Mouse (Mus musculus): ENCODE data around the gene Trmt112. TPM values are rescaled to one million over a fixed set of nuclear protein-coding genes. Genes with fewer than 3 reads are reported as not detected.

The Trmt112 gene
- polyA plus RNA-seq, 1 experiment from 2014 or later: 95.3 TPM

- H3K4me3 ChIP-seq (ENCODE audit: low read depth, low read length): peak within 1 kb of the TSS; percentile 69
- peak within 1 kb of the TSS; percentile 79 for H3K9ac ChIP-seq (ENCODE audit: low read depth, low read length)
- peak; percentile 94 for ATAC-seq
- 1% methylated on average over 62 of the region's 66 CpGs for WGBS
- H3K27me3 ChIP-seq (ENCODE audit: control insufficient read depth, insufficient read depth, low read depth, low read length): peaks cover 36% of the 10 kb centered on the region
- peaks cover 20% of the 10 kb centered on the region for H3K4me1 ChIP-seq (ENCODE audit: control insufficient read depth, insufficient read depth, low read length)
- H3K4me2 ChIP-seq (ENCODE audit: low read length): peak within 1 kb of the TSS; percentile 90
- peak within 1 kb of the TSS; percentile 83 for H3K27ac ChIP-seq (ENCODE audit: low read length)
- H3K9me3 ChIP-seq (replicated peaks; ENCODE audit: control insufficient read depth, low read length, poor library complexity, severe bottlenecking): no peaks in the 10 kb centered on the region
- no peaks in the 10 kb centered on the region for H3K36me3 ChIP-seq (ENCODE audit: control insufficient read depth, insufficient read depth, low read length)
Observed at GRCm38 (mm10) chr19:6921647-6922567, 12.4 kb downstream of the Trmt112 start, which contains the start of gene Esrra. Gene Esrra (minus strand): TSS chr19:6921813.

- no peaks in the 10 kb centered on the region for H3K9me3 ChIP-seq (replicated peaks; ENCODE audit: control insufficient read depth, low read length, poor library complexity, severe bottlenecking)
- H3K4me1 ChIP-seq (ENCODE audit: control insufficient read depth, insufficient read depth, low read length): peaks cover 20% of the 10 kb centered on the region
- H3K27ac ChIP-seq (ENCODE audit: low read length): no peak overlapping the region
- ATAC-seq: no peak
- no peak overlapping the region for H3K9ac ChIP-seq (ENCODE audit: low read depth, low read length)
- peaks cover 47% of the 10 kb centered on the region for H3K27me3 ChIP-seq (ENCODE audit: control insufficient read depth, insufficient read depth, low read depth, low read length)
- WGBS: 68% methylated on average over 6 of the region's 6 CpGs
- H3K36me3 ChIP-seq (ENCODE audit: control insufficient read depth, insufficient read depth, low read length): no peaks in the 10 kb centered on the region
- H3K4me2 ChIP-seq (ENCODE audit: low read length): peak overlapping the region; percentile 90
- H3K4me3 ChIP-seq (ENCODE audit: low read depth, low read length): peak overlapping the region; percentile 69
Observed at GRCm38 (mm10) chr19:6922901-6923735, 13.6 kb downstream of the Trmt112 start.

GRCm38 (mm10) chr19:6924461-6925306 is 15.2 kb downstream of the Trmt112 start:
- Histone ChIP-seq H3K9me3 (replicated peaks; ENCODE audit: control insufficient read depth, low read length, poor library complexity, severe bottlenecking) (no peaks in the 10 kb centered on the region), H3K4me3 (ENCODE audit: low read depth, low read length) (no peak overlapping the region), H3K4me2 (ENCODE audit: low read length) (no peak overlapping the region; the same call in 1 of the 2 replicates), H3K27ac (ENCODE audit: low read length) (no peak overlapping the region), H3K36me3 (ENCODE audit: control insufficient read depth, insufficient read depth, low read length) (no peaks in the 10 kb centered on the region), H3K9ac (ENCODE audit: low read depth, low read length) (no peak overlapping the region), H3K27me3 (ENCODE audit: control insufficient read depth, insufficient read depth, low read depth, low read length) (peaks cover 54% of the 10 kb centered on the region), H3K4me1 (ENCODE audit: control insufficient read depth, insufficient read depth, low read length) (peaks cover 19% of the 10 kb centered on the region)
- ATAC-seq: no peak
- WGBS: 4% methylated on average over 39 of the region's 39 CpGs

GRCm38 (mm10) chr19:6925307-6925573 is 15.7 kb downstream of the Trmt112 start, which contains the start of gene Catsperz:
Gene Catsperz (minus strand): TSS chr19:6925380.
- Histone ChIP-seq H3K9me3 (replicated peaks; ENCODE audit: control insufficient read depth, low read length, poor library complexity, severe bottlenecking) (no peaks in the 10 kb centered on the region), H3K4me3 (ENCODE audit: low read depth, low read length) (no peak within 1 kb of the TSS), H3K27ac (ENCODE audit: low read length) (no peak within 1 kb of the TSS), H3K36me3 (ENCODE audit: control insufficient read depth, insufficient read depth, low read length) (no peaks in the 10 kb centered on the region), H3K4me1 (ENCODE audit: control insufficient read depth, insufficient read depth, low read length) (peaks cover 14% of the 10 kb centered on the region), H3K9ac (ENCODE audit: low read depth, low read length) (no peak within 1 kb of the TSS), H3K27me3 (ENCODE audit: control insufficient read depth, insufficient read depth, low read depth, low read length) (peaks cover 58% of the 10 kb centered on the region), H3K4me2 (ENCODE audit: low read length) (no peak within 1 kb of the TSS; the same call in 1 of the 2 replicates)
- no peak for ATAC-seq
- WGBS: 5% methylated on average over 9 of the region's 9 CpGs

GRCm38 (mm10) chr19:6925611-6926329 is 16.3 kb downstream of the Trmt112 start:
- Histone ChIP-seq H3K27me3 (ENCODE audit: control insufficient read depth, insufficient read depth, low read depth, low read length) (peaks cover 58% of the 10 kb centered on the region), H3K9me3 (replicated peaks; ENCODE audit: control insufficient read depth, low read length, poor library complexity, severe bottlenecking) (no peaks in the 10 kb centered on the region), H3K9ac (ENCODE audit: low read depth, low read length) (no peak overlapping the region), H3K36me3 (ENCODE audit: control insufficient read depth, insufficient read depth, low read length) (no peaks in the 10 kb centered on the region), H3K4me3 (ENCODE audit: low read depth, low read length) (no peak overlapping the region), H3K4me1 (ENCODE audit: control insufficient read depth, insufficient read depth, low read length) (peaks cover 8% of the 10 kb centered on the region), H3K4me2 (ENCODE audit: low read length) (no peak overlapping the region), H3K27ac (ENCODE audit: low read length) (no peak overlapping the region)
- no peak for ATAC-seq
- WGBS: 7% methylated on average over 40 of the region's 40 CpGs

GRCm38 (mm10) chr19:6926559-6927255 is 17.2 kb downstream of the Trmt112 start:
- peaks cover 6% of the 10 kb centered on the region; the same call in 1 of the 2 replicates for H3K4me1 ChIP-seq (ENCODE audit: control insufficient read depth, insufficient read depth, low read length)
- no peak overlapping the region for H3K27ac ChIP-seq (ENCODE audit: low read length)
- peak overlapping the region; percentile 41 for H3K4me2 ChIP-seq (ENCODE audit: low read length)
- H3K27me3 ChIP-seq (ENCODE audit: control insufficient read depth, insufficient read depth, low read depth, low read length): peaks cover 66% of the 10 kb centered on the region
- H3K9ac ChIP-seq (ENCODE audit: low read depth, low read length): no peak overlapping the region
- no peak for ATAC-seq
- peak overlapping the region; percentile 17; the same call in 1 of the 2 replicates for H3K4me3 ChIP-seq (ENCODE audit: low read depth, low read length)
- no peaks in the 10 kb centered on the region for H3K9me3 ChIP-seq (replicated peaks; ENCODE audit: control insufficient read depth, low read length, poor library complexity, severe bottlenecking)
- no peaks in the 10 kb centered on the region for H3K36me3 ChIP-seq (ENCODE audit: control insufficient read depth, insufficient read depth, low read length)
- 10% methylated on average over 26 of the region's 26 CpGs for WGBS

- Histone ChIP-seq H3K27ac (ENCODE audit: low read length) (no peak overlapping the region), H3K4me3 (ENCODE audit: low read depth, low read length) (no peak overlapping the region), H3K9me3 (replicated peaks; ENCODE audit: control insufficient read depth, low read length, poor library complexity, severe bottlenecking) (no peaks in the 10 kb centered on the region), H3K4me2 (ENCODE audit: low read length) (no peak overlapping the region), H3K36me3 (ENCODE audit: control insufficient read depth, insufficient read depth, low read length) (no peaks in the 10 kb centered on the region), H3K27me3 (ENCODE audit: control insufficient read depth, insufficient read depth, low read depth, low read length) (peaks cover 77% of the 10 kb centered on the region), H3K4me1 (ENCODE audit: control insufficient read depth, insufficient read depth, low read length) (no peaks in the 10 kb centered on the region), H3K9ac (ENCODE audit: low read depth, low read length) (no peak overlapping the region)
- WGBS: 14% methylated on average over 9 of the region's 9 CpGs
- no peak for ATAC-seq
Observed at GRCm38 (mm10) chr19:6928080-6928479, 18.6 kb downstream of the Trmt112 start.
